Mouse (Mus musculus): ENCODE results near the gene Rptor.
A peak's percentile ranks its signal among the peaks of the same experiment; 100 is the strongest.

- TF ChIP-seq CTCF (IDR thresholded peaks at IDR 0.05; ENCODE audit: insufficient read depth, low read length) (peak; percentile 90), POLR2A (IDR thresholded peaks at IDR 0.05; ENCODE audit: borderline replicate concordance, extremely low read depth, low read depth, low read length) (no peak)
These were observed 306.7 kb downstream of the Rptor start for GRCm38 (mm10) chr11:119909436-119909835.
